Mouse (Mus musculus) layer of hippocampus, adult 18-20 months (tissue): ENCODE data around the gene Scyl1. TPM values are rescaled to one million over a fixed set of nuclear protein-coding genes. Genes with fewer than 3 reads are reported as not detected.
"Not testable (repeated sequence)": the region's sequence is repeated elsewhere in the genome, so short reads cannot be mapped to it uniquely, and the experiment has no call there.

Experiments used
- DNase-seq, 2 experiments: peaks; one replicate each; pipeline ENCODE4 v3.0.0; 2022; ENCODE audit warnings: low spot score in 2 of 2
- long read RNA-seq: library from polyadenylated mRNA; stranded (forward); transcript quantifications from one replicate; pipeline ENCODE4 v2.0.0, GENCODE M21; 2021
- total RNA-seq, 2 experiments: library from RNA; stranded (reverse); gene quantifications; 2 replicates each; pipeline ENCODE4 v1.2.3; 2021

Gene Scyl1
- total RNA-seq: 10 to 100 TPM; 77.3 to 80.3 TPM
- long read RNA-seq, transcript Scyl1-201 (17 exons, 2,586 nt): minor isoform, 8 of 163 reads
- long read RNA-seq, transcript Scyl1-210 (17 exons, 2,731 nt): major isoform, 98 of 163 reads
- long read RNA-seq, transcript Scyl1-209 (17 exons, 2,395 nt): minor isoform, 7 of 163 reads
- long read RNA-seq, partial matches to known transcripts: 15 of 163 reads
- long read RNA-seq, other reads (novel, unspliced or antisense): 34 of 163 reads

- peak; percentile 89 to 90 for DNase-seq
Measured at GRCm38 (mm10) chr19:5770925-5771860, at the start of gene Scyl1. TSS of gene Scyl1 (minus strand) at chr19:5771419.

- no peak for DNase-seq
Measured at GRCm38 (mm10) chr19:5819549-5819948, 48.3 kb upstream of the Scyl1 start.

GRCm38 (mm10) chr19:5818590-5818977 is 47.4 kb upstream of the Scyl1 start:
- DNase-seq: no peak

GRCm38 (mm10) chr19:5817703-5818589 is 46.7 kb upstream of the Scyl1 start:
- DNase-seq: peak; percentile 82 to 90

GRCm38 (mm10) chr19:5815928-5816327 is 44.7 kb upstream of the Scyl1 start:
- no peak for DNase-seq

- peak in 1 of 2 experiments; percentile 72 for DNase-seq
Measured at GRCm38 (mm10) chr19:5815010-5815409, 43.8 kb upstream of the Scyl1 start.

GRCm38 (mm10) chr19:5814048-5814447 is 42.8 kb upstream of the Scyl1 start:
- DNase-seq: not testable (repeated sequence)

GRCm38 (mm10) chr19:5813567-5813966 is 42.3 kb upstream of the Scyl1 start:
- DNase-seq: no peak

GRCm38 (mm10) chr19:5811771-5812504 is 40.7 kb upstream of the Scyl1 start:
- DNase-seq: peak; percentile 93 to 96

- no peak for DNase-seq
Measured at GRCm38 (mm10) chr19:5810840-5811563, 39.8 kb upstream of the Scyl1 start.

GRCm38 (mm10) chr19:5810103-5810839 is 39.1 kb upstream of the Scyl1 start:
- DNase-seq: no peak

GRCm38 (mm10) chr19:5809712-5810089 is 38.5 kb upstream of the Scyl1 start:
- no peak for DNase-seq

GRCm38 (mm10) chr19:5808955-5809711 is 37.9 kb upstream of the Scyl1 start:
- DNase-seq: no peak

GRCm38 (mm10) chr19:5807740-5808139 is 36.5 kb upstream of the Scyl1 start:
- no peak for DNase-seq

- no peak for DNase-seq
Measured at GRCm38 (mm10) chr19:5806809-5807205, 35.6 kb upstream of the Scyl1 start.

- DNase-seq: no peak
Measured at GRCm38 (mm10) chr19:5806051-5806808, 35.0 kb upstream of the Scyl1 start.

GRCm38 (mm10) chr19:5804371-5804899 is 33.2 kb upstream of the Scyl1 start:
- DNase-seq: peak in 1 of 2 experiments; percentile 85

GRCm38 (mm10) chr19:5803881-5804279 is 32.7 kb upstream of the Scyl1 start:
- DNase-seq: no peak
